Mouse (Mus musculus) ES-Bruce4 (cell line): ENCODE measurements around the gene Serpina3m. TPM values are rescaled to one million over a fixed set of nuclear protein-coding genes. Genes with fewer than 3 reads are reported as not detected.

ENCODE experiments used
- H3K27ac ChIP-seq: 2 replicates; pipeline ENCODE4 v1.5.1; 2012; ENCODE audit warnings: low read length, inconsistent platforms; ENCODE audit not compliant: insufficient read depth
- H3K27me3 ChIP-seq: 2 replicates; pipeline ENCODE4 v1.6.1; 2012; ENCODE audit warnings: mild to moderate bottlenecking, low read length, inconsistent platforms; ENCODE audit not compliant: control insufficient read depth, poor library complexity, insufficient read depth, severe bottlenecking
- H3K36me3 ChIP-seq: 2 replicates; pipeline ENCODE4 v1.6.1; 2012; ENCODE audit warnings: inconsistent platforms, mild to moderate bottlenecking, low read length, moderate library complexity; ENCODE audit not compliant: control insufficient read depth, poor library complexity, insufficient read depth, severe bottlenecking
- H3K4me1 ChIP-seq: one replicate; pipeline ENCODE4 v1.8.1; 2011; ENCODE audit warnings: low read length; ENCODE audit not compliant: control insufficient read depth, insufficient read depth
- H3K4me3 ChIP-seq: 2 replicates; pipeline ENCODE4 v1.5.1; 2011; ENCODE audit warnings: low read depth, mild to moderate bottlenecking, low read length
- H3K9ac ChIP-seq: 2 replicates; pipeline ENCODE4 v1.6.1; 2012; ENCODE audit warnings: low read depth, mild to moderate bottlenecking, inconsistent platforms; ENCODE audit not compliant: poor library complexity, severe bottlenecking
- H3K9me3 ChIP-seq: replicated peaks from 2 replicates; pipeline ENCODE4 v1.6.1; 2012; ENCODE audit warnings: mild to moderate bottlenecking, low read length, inconsistent platforms; ENCODE audit not compliant: control insufficient read depth, poor library complexity, insufficient read depth, severe bottlenecking
- CTCF ChIP-seq: IDR thresholded peaks from one replicate; pipeline ENCODE4 v1.8.1; 2011; ENCODE audit warnings: low read depth, low read length
- EP300 ChIP-seq: IDR thresholded peaks from 2 replicates; pipeline ENCODE4 v1.6.1; 2011; ENCODE audit warnings: low read depth, low read length; ENCODE audit not compliant: insufficient read depth
- POLR2A ChIP-seq: IDR thresholded peaks from one replicate; pipeline ENCODE4 v1.8.1; 2011; ENCODE audit warnings: low read length; ENCODE audit not compliant: insufficient read depth
- polyA plus RNA-seq: library from polyadenylated mRNA; stranded (reverse); fragments of >200 nt; gene quantifications from 2 replicates; pipeline ENCODE4 v1.2.4, GENCODE M21; 2011; ENCODE audit warnings: low read depth; ENCODE audit not compliant: missing spikeins, insufficient read depth, insufficient read length

Gene Serpina3m
- polyA plus RNA-seq, 1 experiment = 7.0 TPM

- Histone ChIP-seq H3K4me3 (no peak overlapping the region), H3K27me3 (no peaks in the 10 kb centered on the region), H3K9me3 (no peaks in the 10 kb centered on the region), H3K27ac (no peak overlapping the region), H3K9ac (peak overlapping the region; percentile 29; the same call in 1 of the 2 replicates), H3K36me3 (no peaks in the 10 kb centered on the region), H3K4me1 (no peaks in the 10 kb centered on the region)
- TF ChIP-seq CTCF (peak; percentile 80), POLR2A (no peak), EP300 (0 out of 2 replicates have a peak, but pooled peaks have one; percentile 17)
Measured at GRCm38 (mm10) chr12:104440087-104440760, 101.9 kb downstream of the Serpina3m start.

DNA sequence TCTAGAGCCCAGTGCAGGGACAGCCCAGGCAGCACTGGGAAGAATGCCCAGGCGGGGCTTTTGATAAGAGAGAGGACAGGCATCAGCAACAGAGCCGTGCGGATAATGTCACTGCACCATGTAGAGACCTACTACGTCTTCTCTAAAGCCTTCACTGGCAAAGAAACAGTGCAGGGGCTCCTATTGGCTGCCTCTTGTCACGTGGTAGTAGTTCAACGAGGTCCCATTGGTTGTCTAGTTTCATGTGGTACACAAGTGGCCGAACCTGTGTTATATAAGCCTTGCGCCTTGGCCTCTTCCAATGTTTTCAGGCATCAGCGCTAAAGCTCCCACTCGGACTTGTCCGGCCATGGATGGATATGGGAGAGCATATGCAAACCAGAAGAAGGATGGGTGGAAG is 105.4 kb downstream of the Serpina3m start:
- H3K4me1 ChIP-seq = no peaks in the 10 kb centered on the region
- no peak overlapping the region for H3K27ac ChIP-seq
- H3K36me3 ChIP-seq = no peaks in the 10 kb centered on the region
- TF ChIP-seq CTCF (no peak), EP300 (no peak), POLR2A (no peak)
- no peak overlapping the region for H3K4me3 ChIP-seq
- H3K9ac ChIP-seq = no peak overlapping the region
- H3K9me3 ChIP-seq = peaks cover 4% of the 10 kb centered on the region
- no peaks in the 10 kb centered on the region for H3K27me3 ChIP-seq

Other genes starting within 250 kb of the Serpina3m start
- not detected in 2 replicates for gene Serpina5, start 237.4 kb upstream of the Serpina3m start, polyA plus RNA-seq
- not detected in 2 replicates for gene Serpina3a, start 225.8 kb upstream of the Serpina3m start, polyA plus RNA-seq
- gene Serpina3b, start 210.5 kb upstream of the Serpina3m start, polyA plus RNA-seq = not detected in 2 replicates
- not detected in 2 replicates for gene Serpina3c, start 184.6 kb upstream of the Serpina3m start, polyA plus RNA-seq
- gene Serpina3f, start 123.9 kb upstream of the Serpina3m start, polyA plus RNA-seq = not detected in 2 replicates
- 1.2 TPM in 1 of 2 replicates, not detected in the other for gene Serpina3g, start 102.2 kb upstream of the Serpina3m start, polyA plus RNA-seq
- 1.1 and 2.3 TPM in 2 replicates for gene Serpina3i, start 75.4 kb upstream of the Serpina3m start, polyA plus RNA-seq
- gene Serpina3j, start 23.9 kb upstream of the Serpina3m start, polyA plus RNA-seq = not detected in 2 replicates
- not detected in 2 replicates for gene Serpina3k, start within 50 bp of the Serpina3m start, polyA plus RNA-seq
- gene Serpina3n, start 68.2 kb downstream of the Serpina3m start, polyA plus RNA-seq = 0.94 and 0.99 TPM in 2 replicates
- 0.63 TPM in 1 of 2 replicates, not detected in the other for gene Gsc, start 134.8 kb downstream of the Serpina3m start, polyA plus RNA-seq